Mouse (Mus musculus) spleen, adult 2 months (tissue): ENCODE results near the gene Treml1. TPM values are rescaled to one million over a fixed set of nuclear protein-coding genes. Genes with fewer than 3 reads are reported as not detected.

Experiments
- DNase-seq, 2 experiments: peaks; one replicate each; pipeline versions ENCODE4 v3.0.0 to v3.0.0-alpha.2; 2012 to 2021; ENCODE audit warnings: low spot score in 2 of 2, low read depth in 1 of 2
- H3K27ac ChIP-seq: fragments of 200-500 bp; 2 replicates; pipeline ENCODE4 v1.5.1; 2012; ENCODE audit warnings: low read length, inconsistent platforms; ENCODE audit not compliant: insufficient read depth
- H3K27me3 ChIP-seq: fragments of 200-500 bp; 2 replicates; pipeline ENCODE4 v1.6.1; 2012; ENCODE audit warnings: mild to moderate bottlenecking, moderate library complexity, low read length, inconsistent platforms; ENCODE audit not compliant: control insufficient read depth, insufficient read depth
- H3K36me3 ChIP-seq: fragments of 200-500 bp; 2 replicates; pipeline ENCODE4 v1.6.1; 2012; ENCODE audit warnings: mild to moderate bottlenecking, low read length, inconsistent platforms; ENCODE audit not compliant: control insufficient read depth, insufficient read depth
- H3K4me1 ChIP-seq: fragments of 200-500 bp; 2 replicates; pipeline ENCODE4 v1.6.1; 2011; ENCODE audit warnings: inconsistent platforms; ENCODE audit not compliant: control insufficient read depth, insufficient read depth, insufficient read length
- H3K4me3 ChIP-seq: fragments of 200-500 bp; 2 replicates; pipeline ENCODE4 v1.5.1; 2011; ENCODE audit warnings: mild to moderate bottlenecking, inconsistent platforms; ENCODE audit not compliant: insufficient read depth, insufficient read length; ENCODE audit errors: extremely low read depth
- CTCF ChIP-seq: fragments of 200-500 bp; IDR thresholded peaks from 2 replicates; pipeline ENCODE4 v1.5.1; 2011; ENCODE audit warnings: mild to moderate bottlenecking, inconsistent platforms; ENCODE audit not compliant: insufficient read depth, insufficient read length, insufficient replicate concordance; ENCODE audit errors: extremely low read depth
- POLR2A ChIP-seq: fragments of 200-500 bp; IDR thresholded peaks from 2 replicates; pipeline ENCODE4 v1.6.1; 2011; ENCODE audit warnings: low read depth, low read length, inconsistent platforms
- WGBS: fragments of 180-500 bp; shearing (Covaris S2); methylation state at CpG from one replicate; pipeline ENCODE4 v1.1.7; 2018; 5-methylcytosine and 5-hydroxymethylcytosine counted together
- polyA plus RNA-seq: library from polyadenylated mRNA; depleted of rRNA; stranded (reverse); fragments of >200 nt; gene quantifications from 2 replicates; pipeline ENCODE4 v1.2.3, GENCODE M21; 2012

Treml1 gene
- polyA plus RNA-seq, 1 experiment, result 38.3 TPM

DNA sequence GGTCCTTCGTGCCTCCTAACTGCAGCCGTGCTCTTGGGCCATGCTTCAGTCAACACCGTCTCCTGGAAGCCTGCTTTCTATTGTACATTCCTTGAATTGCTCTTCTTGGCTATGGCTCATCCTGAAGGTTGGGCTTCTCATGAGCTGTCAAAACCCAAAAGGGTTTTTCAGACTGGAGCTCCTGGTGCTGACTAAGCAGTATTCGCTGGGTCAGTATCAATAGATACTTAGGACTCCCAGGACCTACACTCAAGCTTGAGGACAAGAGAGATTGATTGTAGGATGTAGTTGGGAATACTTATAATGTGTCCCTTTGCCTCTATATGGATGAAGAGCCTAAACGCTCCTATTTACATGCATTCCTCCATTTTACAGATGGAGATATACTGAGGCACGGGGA is 34.6 kb upstream of the Treml1 start:
- Histone ChIP-seq H3K36me3 (no peaks in the 10 kb centered on the region), H3K4me3 (no peak overlapping the region), H3K27me3 (no peaks in the 10 kb centered on the region), H3K4me1 (peaks cover 9% of the 10 kb centered on the region; the same call in 1 of the 2 replicates), H3K27ac (no peak overlapping the region)
- WGBS, result 94% methylated on average over 6 of the region's 6 CpGs
- no peak for TF ChIP-seq CTCF
- TF ChIP-seq POLR2A, result no peak
- DNase-seq, result no peak

DNA sequence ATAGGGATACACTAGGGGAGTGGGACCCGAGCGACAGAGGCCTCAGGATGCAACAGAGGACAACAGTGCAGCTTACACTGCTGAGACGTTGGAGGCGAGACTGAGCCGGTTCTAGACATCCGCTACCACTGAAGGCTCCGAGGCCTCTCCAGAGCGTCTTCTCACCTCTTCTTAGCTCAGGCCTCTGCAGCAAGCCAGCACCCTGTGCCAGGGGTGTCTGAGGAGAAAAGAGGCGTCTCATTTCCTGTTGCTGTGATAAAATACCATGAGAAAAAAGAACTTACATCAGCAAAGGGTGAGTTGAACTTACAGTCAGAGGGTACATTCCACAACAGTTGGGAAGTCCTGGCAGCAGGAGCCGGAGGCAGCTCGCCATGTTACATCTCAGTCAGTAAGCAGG is 34.1 kb upstream of the Treml1 start:
- Histone ChIP-seq H3K4me3 (no peak overlapping the region), H3K27ac (peak overlapping the region; percentile 32; the same call in 1 of the 2 replicates), H3K36me3 (no peaks in the 10 kb centered on the region), H3K27me3 (no peaks in the 10 kb centered on the region), H3K4me1 (peaks cover 9% of the 10 kb centered on the region; the same call in 1 of the 2 replicates)
- 71% methylated on average over 11 of the region's 11 CpGs for WGBS
- no peak for TF ChIP-seq POLR2A
- no peak for TF ChIP-seq CTCF
- no peak for DNase-seq

DNA sequence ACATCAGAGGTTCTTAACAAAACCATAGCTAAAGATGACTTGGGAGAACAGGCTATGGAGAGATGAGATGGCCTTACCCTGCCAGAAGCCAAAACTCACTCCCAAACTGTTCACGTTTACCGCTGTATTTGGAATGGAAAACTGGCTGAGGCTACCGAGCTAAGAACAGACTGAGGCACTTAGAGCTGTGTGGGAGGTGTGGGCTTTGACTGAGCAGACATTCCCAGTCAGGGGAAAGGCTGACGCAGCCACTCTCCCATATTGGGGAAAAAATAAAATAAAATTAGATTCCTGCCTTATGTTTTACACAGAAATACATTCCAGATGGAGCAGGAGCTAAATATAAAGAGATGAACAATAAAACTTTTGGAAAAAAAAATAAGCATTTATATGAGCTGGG is 33.1 kb upstream of the Treml1 start:
- WGBS, result 86% methylated on average over 4 of the region's 4 CpGs
- H3K4me1 ChIP-seq, result peaks cover 9% of the 10 kb centered on the region; the same call in 1 of the 2 replicates
- H3K27ac ChIP-seq, result no peak overlapping the region
- DNase-seq, result no peak
- H3K4me3 ChIP-seq, result no peak overlapping the region
- H3K27me3 ChIP-seq, result no peaks in the 10 kb centered on the region
- no peaks in the 10 kb centered on the region for H3K36me3 ChIP-seq
- TF ChIP-seq POLR2A (no peak), CTCF (no peak)

DNA sequence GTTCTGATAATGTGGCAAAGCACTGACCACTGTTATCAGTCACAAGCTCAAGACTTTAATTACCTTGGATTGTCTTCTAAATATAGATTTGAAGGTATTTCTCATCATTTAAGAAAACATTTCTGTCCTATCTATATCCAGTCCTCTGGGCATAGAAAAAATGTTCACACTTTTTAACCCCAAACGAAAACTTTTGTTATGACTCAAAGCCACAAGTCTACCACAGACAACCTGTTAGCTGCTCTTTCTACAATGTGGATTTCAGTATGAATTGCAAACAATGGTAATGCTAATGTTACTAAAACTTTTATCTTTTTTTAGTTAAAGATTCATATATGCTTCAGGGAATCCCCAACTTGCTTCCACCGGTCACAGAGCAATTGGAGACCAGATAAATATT is 27.2 kb upstream of the Treml1 start:
- TF ChIP-seq CTCF (no peak), POLR2A (no peak)
- WGBS, result 38% methylated on average over 2 of the region's 2 CpGs
- H3K36me3 ChIP-seq, result no peaks in the 10 kb centered on the region
- H3K4me3 ChIP-seq, result no peak overlapping the region
- no peak overlapping the region for H3K27ac ChIP-seq
- DNase-seq, result no peak
- no peaks in the 10 kb centered on the region for H3K4me1 ChIP-seq
- no peaks in the 10 kb centered on the region for H3K27me3 ChIP-seq

DNA sequence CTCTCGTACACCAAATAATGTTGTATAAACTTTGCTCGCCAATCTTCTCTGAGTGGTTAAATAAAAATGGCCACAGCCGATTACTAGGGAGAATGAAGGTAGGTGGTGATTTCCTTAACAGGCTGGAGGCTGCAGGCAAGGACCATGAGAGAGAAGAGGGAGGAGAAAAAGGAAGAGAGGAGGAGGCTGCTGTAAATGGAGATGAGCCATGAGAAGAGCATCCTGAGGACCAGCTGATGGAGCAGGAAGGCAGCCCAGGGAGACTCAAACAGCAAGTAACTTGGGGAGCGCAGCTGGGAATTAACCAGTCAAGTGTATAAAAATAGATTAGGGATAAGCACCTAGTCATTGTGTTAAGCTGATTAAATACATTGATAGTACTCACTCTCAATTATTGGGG is 25.5 kb upstream of the Treml1 start:
- Histone ChIP-seq H3K27me3 (no peaks in the 10 kb centered on the region), H3K4me1 (no peaks in the 10 kb centered on the region), H3K36me3 (no peaks in the 10 kb centered on the region), H3K27ac (no peak overlapping the region), H3K4me3 (no peak overlapping the region)
- no peak for DNase-seq
- no peak for TF ChIP-seq POLR2A
- TF ChIP-seq CTCF, result no peak
- 90% methylated on average over 4 of the region's 4 CpGs for whole genome bisulfite sequencing

DNA sequence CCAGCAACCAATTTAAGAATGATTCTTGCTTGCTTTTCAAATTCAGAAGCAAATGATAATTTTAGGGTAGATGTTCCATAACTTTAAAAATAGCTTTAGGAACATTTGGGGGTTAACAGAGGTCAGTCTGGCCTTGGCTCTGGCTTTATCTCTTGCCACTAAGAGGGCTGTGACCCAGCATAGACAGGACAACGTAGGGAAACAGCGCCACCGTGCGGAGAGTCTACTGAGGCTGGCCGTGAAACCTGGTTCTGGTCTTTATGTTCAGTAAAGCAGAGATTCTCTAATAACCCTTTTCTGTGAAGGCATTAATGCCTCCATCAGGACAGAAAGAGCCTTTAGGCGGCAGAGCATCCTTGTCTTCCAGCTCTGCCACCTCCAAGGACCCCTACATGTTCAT is 22.9 kb upstream of the Treml1 start:
- Histone ChIP-seq H3K27me3 (no peaks in the 10 kb centered on the region), H3K36me3 (no peaks in the 10 kb centered on the region), H3K27ac (no peak overlapping the region), H3K4me1 (no peaks in the 10 kb centered on the region), H3K4me3 (no peak overlapping the region)
- TF ChIP-seq POLR2A (no peak), CTCF (peak; percentile 96; the same call in 1 of the 2 replicates)
- peak; percentile 57 to 87 for DNase-seq
- WGBS, result 2% methylated on average over 6 of the region's 6 CpGs

DNA sequence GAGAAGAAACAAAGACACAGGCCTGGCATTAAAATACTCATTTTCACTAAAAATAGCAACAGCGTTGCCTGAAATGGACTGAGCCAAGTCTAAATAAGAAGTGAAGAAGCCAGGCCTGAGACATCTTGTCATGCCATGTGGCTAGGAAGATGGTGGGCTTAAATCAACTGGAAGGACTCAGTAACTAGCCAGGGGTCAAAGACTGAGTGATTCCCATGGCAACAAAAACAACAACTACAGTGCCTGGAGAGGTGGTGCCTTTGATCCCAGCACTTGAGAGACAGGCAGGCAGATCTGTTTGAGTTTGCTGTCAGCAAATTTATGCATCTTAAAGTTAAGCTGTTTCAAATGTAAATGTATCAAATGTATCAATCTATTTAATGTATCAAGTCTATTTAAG is 19.4 kb upstream of the Treml1 start:
- Histone ChIP-seq H3K4me1 (no peaks in the 10 kb centered on the region), H3K36me3 (no peaks in the 10 kb centered on the region), H3K4me3 (no peak overlapping the region), H3K27me3 (no peaks in the 10 kb centered on the region), H3K27ac (no peak overlapping the region)
- TF ChIP-seq CTCF, result no peak
- no peak for TF ChIP-seq POLR2A
- DNase-seq, result no peak
- WGBS, result 94% methylated on average over 1 of the region's 1 CpGs
